Mouse (Mus musculus): ENCODE results near the gene Zswim3. TPM values are rescaled to one million over a fixed set of nuclear protein-coding genes. Genes with fewer than 3 reads are reported as not detected.

Gene Zswim3
- 1 to 10 TPM; 2.5 to 3.1 TPM for total RNA-seq (2021)

- DNase-seq (ENCODE audit: low spot score) = peak; percentile 96
- intact Hi-C loops (cut with DNase I) = loop anchor here (5.0 kb wide), 1 partner anchor 212 kb away; the partner anchor contains the start of gene Eppin
These were observed at the start of gene Zswim3, which contains the start of gene Acot8 for GRCm38 (mm10) chr2:164804533-164805331. Gene Zswim3, plus strand, starts transcription at chr2:164805098. Gene Acot8, minus strand, starts transcription at chr2:164804882.

GRCm38 (mm10) chr2:164757841-164758240 lies 47.1 kb upstream of the Zswim3 start:
- DNase-seq (ENCODE audit: low spot score) = no peak

GRCm38 (mm10) chr2:164758692-164759091 lies 46.2 kb upstream of the Zswim3 start:
- intact Hi-C loops (cut with DNase I) = no loop called here

More at GRCm38 (mm10) chr2:164757841-164758240, 47.1 kb upstream of the Zswim3 start:
- intact Hi-C loops (cut with DNase I) = no loop called here

GRCm38 (mm10) chr2:164760059-164760833 lies 44.7 kb upstream of the Zswim3 start:
- intact Hi-C loops (cut with DNase I) = no loop called here
- no peak for DNase-seq (ENCODE audit: low spot score)

More at GRCm38 (mm10) chr2:164758692-164759091, 46.2 kb upstream of the Zswim3 start:
- DNase-seq (ENCODE audit: low spot score) = no peak

- intact Hi-C loops (cut with DNase I) = no loop called here
- DNase-seq (ENCODE audit: low spot score) = no peak
These were observed 43.4 kb upstream of the Zswim3 start for GRCm38 (mm10) chr2:164761502-164761901.

- DNase-seq (ENCODE audit: low spot score) = no peak
- intact Hi-C loops (cut with DNase I) = no loop called here
These were observed 42.9 kb upstream of the Zswim3 start for GRCm38 (mm10) chr2:164761971-164762370.

GRCm38 (mm10) chr2:164762593-164762992 lies 42.3 kb upstream of the Zswim3 start:
- DNase-seq (ENCODE audit: low spot score) = no peak
- intact Hi-C loops (cut with DNase I) = no loop called here

GRCm38 (mm10) chr2:164765841-164766240 lies 39.1 kb upstream of the Zswim3 start:
- intact Hi-C loops (cut with DNase I) = no loop called here

GRCm38 (mm10) chr2:164767812-164768540 lies 36.9 kb upstream of the Zswim3 start:
- intact Hi-C loops (cut with DNase I) = no loop called here
- no peak for DNase-seq (ENCODE audit: low spot score)

More at GRCm38 (mm10) chr2:164765841-164766240, 39.1 kb upstream of the Zswim3 start:
- no peak for DNase-seq (ENCODE audit: low spot score)

- intact Hi-C loops (cut with DNase I) = no loop called here
- peak; percentile 98 for DNase-seq (ENCODE audit: low spot score)
These were observed 35.5 kb upstream of the Zswim3 start, which contains the start of gene Ube2c for GRCm38 (mm10) chr2:164769258-164770037. Gene Ube2c, plus strand, starts transcription at chr2:164769898.

GRCm38 (mm10) chr2:164770279-164770678 lies 34.6 kb upstream of the Zswim3 start:
- intact Hi-C loops (cut with DNase I) = no loop called here
- DNase-seq (ENCODE audit: low spot score) = no peak

- DNase-seq (ENCODE audit: low spot score) = no peak
- intact Hi-C loops (cut with DNase I) = no loop called here
These were observed 33.8 kb upstream of the Zswim3 start for GRCm38 (mm10) chr2:164771123-164771522.

GRCm38 (mm10) chr2:164773229-164773988 lies 31.5 kb upstream of the Zswim3 start:
- DNase-seq (ENCODE audit: low spot score) = no peak
- intact Hi-C loops (cut with DNase I) = no loop called here

- no peak for DNase-seq (ENCODE audit: low spot score)
- intact Hi-C loops (cut with DNase I) = no loop called here
These were observed 30.9 kb upstream of the Zswim3 start for GRCm38 (mm10) chr2:164773989-164774364.

GRCm38 (mm10) chr2:164776130-164776529 lies 28.8 kb upstream of the Zswim3 start:
- intact Hi-C loops (cut with DNase I) = no loop called here
- DNase-seq (ENCODE audit: low spot score) = no peak

- intact Hi-C loops (cut with DNase I) = no loop called here
These were observed 28.1 kb upstream of the Zswim3 start for GRCm38 (mm10) chr2:164776801-164777200.

GRCm38 (mm10) chr2:164777246-164778014 lies 27.5 kb upstream of the Zswim3 start:
- intact Hi-C loops (cut with DNase I) = no loop called here
- DNase-seq (ENCODE audit: low spot score) = no peak

More at GRCm38 (mm10) chr2:164776801-164777200, 28.1 kb upstream of the Zswim3 start:
- DNase-seq (ENCODE audit: low spot score) = no peak

GRCm38 (mm10) chr2:164778015-164778287 lies 26.9 kb upstream of the Zswim3 start:
- no peak for DNase-seq (ENCODE audit: low spot score)
- intact Hi-C loops (cut with DNase I) = no loop called here
